Mouse (Mus musculus) neural tube, embryonic 12.5 days (tissue): ENCODE data around the gene Jag2. TPM values are rescaled to one million over a fixed set of nuclear protein-coding genes. Genes with fewer than 3 reads are reported as not detected.
A peak's percentile ranks its signal among the peaks of the same experiment; 100 is the strongest.

Experiments used
- ATAC-seq: fragments of 200-750 bp; cut with Nextera tagmentation; 2 replicates; pipeline ENCODE4 v1.8.0; 2017; ENCODE audit warnings: low read depth, mild to moderate bottlenecking, moderate TSS enrichment, moderate library complexity; ENCODE audit not compliant: low FRiP score
- H3K27ac ChIP-seq: fragments of 300-500 bp; sonication (generic); 2 replicates; pipeline ENCODE4 v1.5.1; 2016
- H3K27me3 ChIP-seq: fragments of 300-500 bp; sonication (generic); replicated peaks from 2 replicates; pipeline ENCODE4 v1.6.1; 2016; ENCODE audit warnings: mild to moderate bottlenecking
- H3K36me3 ChIP-seq: fragments of 300-500 bp; sonication (generic); 2 replicates; pipeline ENCODE4 v1.6.1; 2016; ENCODE audit warnings: mild to moderate bottlenecking
- H3K4me1 ChIP-seq: fragments of 300-500 bp; sonication (generic); 2 replicates; pipeline ENCODE4 v1.6.1; 2016
- H3K4me2 ChIP-seq: fragments of 300-500 bp; sonication (generic); replicated peaks from 2 replicates; pipeline ENCODE4 v1.6.1; 2016; ENCODE audit warnings: mild to moderate bottlenecking
- H3K4me3 ChIP-seq: fragments of 300-500 bp; sonication (generic); 2 replicates; pipeline ENCODE4 v1.5.1; 2016
- H3K9ac ChIP-seq: fragments of 300-500 bp; sonication (generic); 2 replicates; pipeline ENCODE4 v1.6.1; 2016; ENCODE audit warnings: mild to moderate bottlenecking
- H3K9me3 ChIP-seq: fragments of 300-500 bp; sonication (generic); 2 replicates; pipeline ENCODE4 v1.6.1; 2016; ENCODE audit warnings: mild to moderate bottlenecking
- WGBS: fragments of 180-500 bp; shearing (Covaris S2); methylation state at CpG from one replicate; pipeline ENCODE4 v1.1.7; 2016; 5-methylcytosine and 5-hydroxymethylcytosine counted together
- polyA plus RNA-seq: library from polyadenylated mRNA; unstranded; fragments of >200 nt; fragmentation: Nextera tagmentation; extraction: Ambion mirVana; gene quantifications from 2 replicates; pipeline ENCODE4 v1.2.1, GENCODE M21; 2016

Jag2 gene
- polyA plus RNA-seq, 1 experiment from 2014 or later = 9.7 TPM

- H3K27ac ChIP-seq = no peak overlapping the region
- H3K4me3 ChIP-seq = no peak overlapping the region
- peaks cover 9% of the 10 kb centered on the region for H3K4me1 ChIP-seq
- H3K27me3 ChIP-seq = 0 out of 2 replicates have a peak, but pooled peaks cover 4% of the 10 kb centered on the region
- no peak overlapping the region for H3K9ac ChIP-seq
- H3K36me3 ChIP-seq = no peaks in the 10 kb centered on the region
- no peaks in the 10 kb centered on the region for H3K9me3 ChIP-seq
- H3K4me2 ChIP-seq = no peak overlapping the region
- no peak for ATAC-seq
- 78% methylated on average over 11 of the region's 11 CpGs for WGBS
These were observed 35.2 kb downstream of the Jag2 start for GRCm38 (mm10) chr12:112894303-112894884.

GRCm38 (mm10) chr12:112885465-112885864 is 44.1 kb downstream of the Jag2 start:
- H3K4me2 ChIP-seq = no peak overlapping the region
- no peaks in the 10 kb centered on the region for H3K36me3 ChIP-seq
- no peak overlapping the region for H3K4me3 ChIP-seq
- H3K9me3 ChIP-seq = no peaks in the 10 kb centered on the region
- H3K4me1 ChIP-seq = no peaks in the 10 kb centered on the region
- H3K9ac ChIP-seq = no peak overlapping the region
- 0 out of 2 replicates have a peak, but pooled peaks cover 2% of the 10 kb centered on the region for H3K27me3 ChIP-seq
- 49% methylated on average over 7 of the region's 7 CpGs for WGBS
- ATAC-seq = no peak
- H3K27ac ChIP-seq = no peak overlapping the region

- Histone ChIP-seq H3K9ac (no peak overlapping the region), H3K36me3 (no peaks in the 10 kb centered on the region), H3K4me1 (peaks cover 13% of the 10 kb centered on the region), H3K27me3 (peaks cover 43% of the 10 kb centered on the region), H3K4me3 (no peak overlapping the region), H3K4me2 (no peak overlapping the region), H3K9me3 (no peaks in the 10 kb centered on the region), H3K27ac (no peak overlapping the region)
- 69% methylated on average over 6 of the region's 6 CpGs for WGBS
- ATAC-seq = no peak
These were observed 48.2 kb downstream of the Jag2 start for GRCm38 (mm10) chr12:112881301-112881815.

GRCm38 (mm10) chr12:112880661-112881060 is 48.9 kb downstream of the Jag2 start:
- peaks cover 50% of the 10 kb centered on the region for H3K27me3 ChIP-seq
- whole genome bisulfite sequencing = 87% methylated on average over 4 of the region's 4 CpGs
- H3K27ac ChIP-seq = no peak overlapping the region
- no peak overlapping the region for H3K9ac ChIP-seq
- ATAC-seq = no peak
- H3K4me1 ChIP-seq = peaks cover 16% of the 10 kb centered on the region
- H3K4me3 ChIP-seq = no peak overlapping the region
- no peaks in the 10 kb centered on the region for H3K9me3 ChIP-seq
- no peaks in the 10 kb centered on the region for H3K36me3 ChIP-seq
- H3K4me2 ChIP-seq = no peak overlapping the region

- 79% methylated on average over 5 of the region's 5 CpGs for WGBS
- no peak for ATAC-seq
- no peaks in the 10 kb centered on the region for H3K36me3 ChIP-seq
- peaks cover 60% of the 10 kb centered on the region for H3K27me3 ChIP-seq
- peaks cover 16% of the 10 kb centered on the region for H3K4me1 ChIP-seq
- no peak overlapping the region for H3K27ac ChIP-seq
- H3K4me2 ChIP-seq = no peak overlapping the region
- H3K9me3 ChIP-seq = no peaks in the 10 kb centered on the region
- no peak overlapping the region for H3K9ac ChIP-seq
- H3K4me3 ChIP-seq = no peak overlapping the region
These were observed 49.8 kb downstream of the Jag2 start for GRCm38 (mm10) chr12:112879731-112880130.

- peak overlapping the region; percentile 30 for H3K4me3 ChIP-seq
- no peak for ATAC-seq
- H3K27me3 ChIP-seq = peaks cover 75% of the 10 kb centered on the region
- H3K9me3 ChIP-seq = no peaks in the 10 kb centered on the region
- H3K27ac ChIP-seq = no peak overlapping the region
- WGBS = under 1% methylated on average over 37 of the region's 37 CpGs
- peaks cover 25% of the 10 kb centered on the region for H3K4me1 ChIP-seq
- H3K36me3 ChIP-seq = no peaks in the 10 kb centered on the region
- H3K9ac ChIP-seq = peak overlapping the region; percentile 47; the same call in 1 of the 2 replicates
- H3K4me2 ChIP-seq = peak overlapping the region; percentile 60
These were observed 52.0 kb downstream of the Jag2 start for GRCm38 (mm10) chr12:112877607-112878020.

- peaks cover 25% of the 10 kb centered on the region for H3K4me1 ChIP-seq
- ATAC-seq = no peak
- H3K9me3 ChIP-seq = no peaks in the 10 kb centered on the region
- 6% methylated on average over 17 of the region's 17 CpGs for WGBS
- H3K27me3 ChIP-seq = peaks cover 75% of the 10 kb centered on the region
- H3K27ac ChIP-seq = no peak overlapping the region
- peak overlapping the region; percentile 60 for H3K4me2 ChIP-seq
- peak overlapping the region; percentile 47; the same call in 1 of the 2 replicates for H3K9ac ChIP-seq
- H3K36me3 ChIP-seq = no peaks in the 10 kb centered on the region
- peak overlapping the region; percentile 30 for H3K4me3 ChIP-seq
These were observed 52.5 kb downstream of the Jag2 start for GRCm38 (mm10) chr12:112877073-112877576.

- WGBS = 6% methylated on average over 28 of the region's 28 CpGs
- Histone ChIP-seq H3K9ac (no peak overlapping the region), H3K27ac (no peak overlapping the region), H3K27me3 (peaks cover 75% of the 10 kb centered on the region), H3K9me3 (no peaks in the 10 kb centered on the region), H3K4me1 (peaks cover 25% of the 10 kb centered on the region), H3K4me3 (peak overlapping the region; percentile 11; the same call in 1 of the 2 replicates), H3K36me3 (no peaks in the 10 kb centered on the region), H3K4me2 (peak overlapping the region; percentile 40)
- no peak for ATAC-seq
These were observed 53.1 kb downstream of the Jag2 start for GRCm38 (mm10) chr12:112876332-112877072.

GRCm38 (mm10) chr12:112875225-112876013 is 54.2 kb downstream of the Jag2 start:
- peak; percentile 54 for ATAC-seq
- WGBS = 23% methylated on average over 16 of the region's 16 CpGs
- no peak overlapping the region for H3K4me2 ChIP-seq
- no peak overlapping the region for H3K9ac ChIP-seq
- no peak overlapping the region for H3K4me3 ChIP-seq
- H3K36me3 ChIP-seq = no peaks in the 10 kb centered on the region
- H3K4me1 ChIP-seq = peaks cover 25% of the 10 kb centered on the region
- peaks cover 79% of the 10 kb centered on the region for H3K27me3 ChIP-seq
- no peaks in the 10 kb centered on the region for H3K9me3 ChIP-seq
- H3K27ac ChIP-seq = no peak overlapping the region

GRCm38 (mm10) chr12:112874199-112874598 is 55.4 kb downstream of the Jag2 start:
- peaks cover 69% of the 10 kb centered on the region for H3K27me3 ChIP-seq
- 14% methylated on average over 22 of the region's 22 CpGs for WGBS
- H3K36me3 ChIP-seq = no peaks in the 10 kb centered on the region
- H3K4me2 ChIP-seq = peak overlapping the region; percentile 48
- H3K4me3 ChIP-seq = peak overlapping the region; percentile 9; the same call in 1 of the 2 replicates
- no peak overlapping the region for H3K9ac ChIP-seq
- H3K4me1 ChIP-seq = peaks cover 30% of the 10 kb centered on the region
- H3K27ac ChIP-seq = no peak overlapping the region
- ATAC-seq = no peak
- H3K9me3 ChIP-seq = no peaks in the 10 kb centered on the region

- Histone ChIP-seq H3K36me3 (no peaks in the 10 kb centered on the region), H3K9me3 (no peaks in the 10 kb centered on the region), H3K4me1 (peaks cover 30% of the 10 kb centered on the region), H3K27ac (no peak overlapping the region), H3K27me3 (peaks cover 63% of the 10 kb centered on the region), H3K9ac (0 out of 2 replicates have a peak overlapping the region, but pooled peaks have one; percentile 8), H3K4me3 (peak overlapping the region; percentile 9; the same call in 1 of the 2 replicates), H3K4me2 (peak overlapping the region; percentile 48)
- ATAC-seq = no peak
- 24% methylated on average over 18 of the region's 18 CpGs for whole genome bisulfite sequencing
These were observed 56.0 kb downstream of the Jag2 start for GRCm38 (mm10) chr12:112873452-112874190.
